Mouse (Mus musculus) liver, embryonic 12.5 days (tissue): ENCODE results near the gene Sh3bgrl. TPM values are rescaled to one million over a fixed set of nuclear protein-coding genes. Genes with fewer than 3 reads are reported as not detected.

Source experiments
- ATAC-seq: fragments of 200-750 bp; cut with Nextera tagmentation; 2 replicates; pipeline ENCODE4 v1.8.0; 2017; ENCODE audit warnings: moderate number of reproducible peaks, mild to moderate bottlenecking, moderate library complexity
- H3K27ac ChIP-seq: fragments of 300-500 bp; sonication (generic); 2 replicates; pipeline ENCODE4 v1.5.1; 2016; ENCODE audit warnings: mild to moderate bottlenecking
- H3K27me3 ChIP-seq: fragments of 300-500 bp; sonication (generic); replicated peaks from 2 replicates; pipeline ENCODE4 v1.6.1; 2016; ENCODE audit warnings: mild to moderate bottlenecking, moderate library complexity
- H3K36me3 ChIP-seq: fragments of 300-500 bp; sonication (generic); 2 replicates; pipeline ENCODE4 v1.6.1; 2016; ENCODE audit warnings: mild to moderate bottlenecking, moderate library complexity
- H3K4me1 ChIP-seq: fragments of 300-500 bp; sonication (generic); 2 replicates; pipeline ENCODE4 v1.6.1; 2016
- H3K4me2 ChIP-seq: fragments of 300-500 bp; sonication (generic); 2 replicates; pipeline ENCODE4 v1.6.1; 2016; ENCODE audit warnings: mild to moderate bottlenecking, moderate library complexity
- H3K4me3 ChIP-seq: fragments of 300-500 bp; sonication (generic); 2 replicates; pipeline ENCODE4 v1.5.1; 2016; ENCODE audit warnings: mild to moderate bottlenecking, moderate library complexity
- H3K9ac ChIP-seq: fragments of 300-500 bp; sonication (generic); 2 replicates; pipeline ENCODE4 v1.6.1; 2016; ENCODE audit warnings: mild to moderate bottlenecking, moderate library complexity
- H3K9me3 ChIP-seq: fragments of 300-500 bp; sonication (generic); replicated peaks from 2 replicates; pipeline ENCODE4 v1.6.1; 2016; ENCODE audit warnings: mild to moderate bottlenecking, moderate library complexity
- WGBS: fragments of 180-500 bp; shearing (Covaris S2); methylation state at CpG from one replicate; pipeline ENCODE4 v1.1.7; 2016; ENCODE audit not compliant: insufficient replicate concordance; 5-methylcytosine and 5-hydroxymethylcytosine counted together
- polyA plus RNA-seq: library from polyadenylated mRNA; unstranded; fragments of >200 nt; fragmentation: Nextera tagmentation; extraction: Ambion mirVana; gene quantifications from 2 replicates; pipeline ENCODE4 v1.2.1, GENCODE M21; 2016

Gene Sh3bgrl
- polyA plus RNA-seq, 1 experiment from 2014 or later = 60.5 TPM

- H3K9me3 ChIP-seq = no peaks in the 10 kb centered on the region
- H3K27ac ChIP-seq = no peak overlapping the region
- H3K4me1 ChIP-seq = no peaks in the 10 kb centered on the region
- no peak overlapping the region for H3K4me3 ChIP-seq
- H3K4me2 ChIP-seq = no peak overlapping the region
- ATAC-seq = no peak
- H3K9ac ChIP-seq = no peak overlapping the region
- H3K27me3 ChIP-seq = no peaks in the 10 kb centered on the region
- WGBS = 62% methylated on average over 4 of the region's 4 CpGs
- no peaks in the 10 kb centered on the region for H3K36me3 ChIP-seq
Observed at GRCm38 (mm10) chrX:109184706-109185478, 89.7 kb downstream of the Sh3bgrl start.

- Histone ChIP-seq H3K9ac (no peak overlapping the region), H3K9me3 (no peaks in the 10 kb centered on the region), H3K4me2 (no peak overlapping the region), H3K4me3 (no peak overlapping the region), H3K27me3 (no peaks in the 10 kb centered on the region), H3K4me1 (no peaks in the 10 kb centered on the region), H3K36me3 (no peaks in the 10 kb centered on the region), H3K27ac (no peak overlapping the region)
- 61% methylated on average over 4 of the region's 4 CpGs for WGBS
- no peak for ATAC-seq
Observed at GRCm38 (mm10) chrX:109189607-109190006, 94.4 kb downstream of the Sh3bgrl start.

- no peak overlapping the region for H3K27ac ChIP-seq
- no peaks in the 10 kb centered on the region for H3K9me3 ChIP-seq
- H3K9ac ChIP-seq = no peak overlapping the region
- no peaks in the 10 kb centered on the region for H3K27me3 ChIP-seq
- no peak overlapping the region for H3K4me3 ChIP-seq
- 55% methylated on average over 4 of the region's 4 CpGs for WGBS
- ATAC-seq = 0 out of 2 replicates have a peak, but pooled peaks have one; percentile 13
- no peaks in the 10 kb centered on the region for H3K4me1 ChIP-seq
- H3K4me2 ChIP-seq = no peak overlapping the region
- H3K36me3 ChIP-seq = no peaks in the 10 kb centered on the region
Observed at GRCm38 (mm10) chrX:109190969-109191368, 95.8 kb downstream of the Sh3bgrl start.

GRCm38 (mm10) chrX:109191436-109191835 lies 96.3 kb downstream of the Sh3bgrl start:
- Histone ChIP-seq H3K4me1 (no peaks in the 10 kb centered on the region), H3K27me3 (no peaks in the 10 kb centered on the region), H3K4me2 (no peak overlapping the region), H3K36me3 (no peaks in the 10 kb centered on the region), H3K4me3 (no peak overlapping the region), H3K27ac (no peak overlapping the region), H3K9me3 (no peaks in the 10 kb centered on the region), H3K9ac (no peak overlapping the region)
- no peak for ATAC-seq
- 37% methylated on average over 4 of the region's 4 CpGs for WGBS

- H3K36me3 ChIP-seq = no peaks in the 10 kb centered on the region
- ATAC-seq = no peak
- no peak within 1 kb of the TSS for H3K4me3 ChIP-seq
- no peaks in the 10 kb centered on the region for H3K9me3 ChIP-seq
- no peaks in the 10 kb centered on the region for H3K27me3 ChIP-seq
- no peaks in the 10 kb centered on the region for H3K4me1 ChIP-seq
- no peak within 1 kb of the TSS for H3K27ac ChIP-seq
- WGBS = 65% methylated on average over 4 of the region's 4 CpGs
- no peak within 1 kb of the TSS for H3K4me2 ChIP-seq
- no peak within 1 kb of the TSS for H3K9ac ChIP-seq
Observed at GRCm38 (mm10) chrX:109196468-109196867, 101.3 kb downstream of the Sh3bgrl start, which contains the start of gene Gm6377. Gm6377 (plus strand) TSS chrX:109196756.

- no peaks in the 10 kb centered on the region for H3K4me1 ChIP-seq
- H3K9me3 ChIP-seq = no peaks in the 10 kb centered on the region
- no peak overlapping the region for H3K9ac ChIP-seq
- H3K36me3 ChIP-seq = no peaks in the 10 kb centered on the region
- H3K27ac ChIP-seq = no peak overlapping the region
- H3K4me2 ChIP-seq = no peak overlapping the region
- no peak for ATAC-seq
- H3K27me3 ChIP-seq = no peaks in the 10 kb centered on the region
- H3K4me3 ChIP-seq = no peak overlapping the region
Observed at GRCm38 (mm10) chrX:109207843-109208242, 112.7 kb downstream of the Sh3bgrl start.

- Histone ChIP-seq H3K4me3 (no peak overlapping the region), H3K27me3 (no peaks in the 10 kb centered on the region), H3K4me1 (no peaks in the 10 kb centered on the region), H3K27ac (no peak overlapping the region), H3K4me2 (no peak overlapping the region), H3K36me3 (no peaks in the 10 kb centered on the region), H3K9ac (no peak overlapping the region), H3K9me3 (no peaks in the 10 kb centered on the region)
- ATAC-seq = no peak
- 55% methylated on average over 1 of the region's 1 CpGs for WGBS
Observed at GRCm38 (mm10) chrX:109228720-109229119, 133.6 kb downstream of the Sh3bgrl start.

GRCm38 (mm10) chrX:109235383-109236036 lies 140.3 kb downstream of the Sh3bgrl start:
- ATAC-seq = no peak
- Histone ChIP-seq H3K27me3 (no peaks in the 10 kb centered on the region), H3K27ac (no peak overlapping the region), H3K4me1 (no peaks in the 10 kb centered on the region), H3K36me3 (no peaks in the 10 kb centered on the region), H3K9me3 (no peaks in the 10 kb centered on the region), H3K9ac (no peak overlapping the region), H3K4me2 (no peak overlapping the region), H3K4me3 (no peak overlapping the region)
- 68% methylated on average over 3 of the region's 3 CpGs for WGBS

- Histone ChIP-seq H3K9me3 (no peaks in the 10 kb centered on the region), H3K27me3 (no peaks in the 10 kb centered on the region), H3K4me3 (no peak overlapping the region), H3K4me1 (no peaks in the 10 kb centered on the region), H3K4me2 (no peak overlapping the region), H3K27ac (no peak overlapping the region), H3K9ac (no peak overlapping the region), H3K36me3 (no peaks in the 10 kb centered on the region)
- ATAC-seq = no peak
Observed at GRCm38 (mm10) chrX:109238163-109238562, 143.0 kb downstream of the Sh3bgrl start.

Other genes starting within 250 kb of the Sh3bgrl start
- gene Hmgn5, start 82.0 kb upstream of the Sh3bgrl start, polyA plus RNA-seq = 24.4 and 24.6 TPM in 2 replicates
- 0.17 and 0.26 TPM in 2 replicates for gene Gm6377, start 101.4 kb downstream of the Sh3bgrl start, polyA plus RNA-seq